Mouse (Mus musculus) fibroblast of lung, adult 2 months (primary cell): ENCODE data around the gene Rpl36-ps4.
"Not testable (repeated sequence)": the region's sequence is repeated elsewhere in the genome, so short reads cannot be mapped to it uniquely, and the experiment has no call there.

Source experiments
- DNase-seq: peaks from one replicate; pipeline ENCODE4 v3.0.0-alpha.2; 2011; ENCODE audit warnings: low read depth

Rpl36-ps4 gene

DNA sequence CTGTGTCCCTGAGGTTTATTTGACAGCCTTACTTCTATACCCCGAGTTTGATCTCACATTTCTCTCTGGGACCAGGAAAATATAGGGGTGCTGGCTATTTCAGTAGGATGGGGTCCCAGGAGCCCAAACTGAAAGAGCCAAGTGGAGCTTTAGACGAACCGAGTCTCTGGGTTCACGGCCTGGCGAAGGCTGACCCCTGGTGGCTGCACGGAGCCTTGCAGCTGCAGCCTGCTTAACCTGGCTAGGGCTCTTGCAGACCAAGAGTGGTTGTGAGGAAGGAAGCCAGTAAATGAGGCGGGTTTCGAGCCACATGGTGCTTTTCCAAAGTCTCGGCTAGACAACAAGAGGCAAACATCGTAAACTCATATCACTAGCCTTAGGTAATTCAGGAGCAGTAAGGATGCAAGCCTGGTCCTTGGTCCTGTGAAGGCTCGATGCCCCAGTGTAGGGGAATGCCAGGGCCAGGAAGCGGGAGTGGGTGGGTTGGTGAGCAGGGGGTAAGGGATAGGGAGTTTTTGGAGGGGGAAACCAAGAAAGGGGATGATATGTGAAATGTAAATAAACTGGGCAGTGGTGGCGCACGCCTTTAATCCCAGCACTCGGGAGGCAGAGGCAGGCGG is 28.3 kb downstream of the Rpl36-ps4 start:
- DNase-seq = peak; percentile 20

DNA sequence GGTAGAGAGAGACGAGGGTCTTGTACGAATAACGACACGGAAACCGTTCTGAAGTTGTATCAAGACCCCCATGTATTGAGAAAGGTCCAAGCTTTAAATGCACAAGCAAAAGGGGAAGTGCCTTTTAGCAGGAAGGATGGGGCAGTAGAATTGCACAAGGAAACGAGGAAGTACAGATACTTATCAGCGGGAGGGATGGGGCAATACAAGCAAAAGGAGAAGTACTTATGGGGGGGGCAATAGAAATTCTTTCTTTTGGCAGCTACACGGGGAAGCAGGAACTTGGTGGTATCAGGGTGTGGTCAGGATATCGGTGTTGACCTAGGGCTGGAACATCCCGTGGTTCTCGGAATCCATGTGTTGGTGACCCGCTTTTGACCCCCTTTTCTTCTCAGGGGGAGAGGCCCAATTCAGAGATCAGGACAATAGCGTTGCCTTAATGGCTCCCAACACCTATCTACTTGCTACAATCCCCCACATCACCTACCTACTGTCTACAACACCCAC is 33.9 kb downstream of the Rpl36-ps4 start:
- DNase-seq = not testable (repeated sequence)

DNA sequence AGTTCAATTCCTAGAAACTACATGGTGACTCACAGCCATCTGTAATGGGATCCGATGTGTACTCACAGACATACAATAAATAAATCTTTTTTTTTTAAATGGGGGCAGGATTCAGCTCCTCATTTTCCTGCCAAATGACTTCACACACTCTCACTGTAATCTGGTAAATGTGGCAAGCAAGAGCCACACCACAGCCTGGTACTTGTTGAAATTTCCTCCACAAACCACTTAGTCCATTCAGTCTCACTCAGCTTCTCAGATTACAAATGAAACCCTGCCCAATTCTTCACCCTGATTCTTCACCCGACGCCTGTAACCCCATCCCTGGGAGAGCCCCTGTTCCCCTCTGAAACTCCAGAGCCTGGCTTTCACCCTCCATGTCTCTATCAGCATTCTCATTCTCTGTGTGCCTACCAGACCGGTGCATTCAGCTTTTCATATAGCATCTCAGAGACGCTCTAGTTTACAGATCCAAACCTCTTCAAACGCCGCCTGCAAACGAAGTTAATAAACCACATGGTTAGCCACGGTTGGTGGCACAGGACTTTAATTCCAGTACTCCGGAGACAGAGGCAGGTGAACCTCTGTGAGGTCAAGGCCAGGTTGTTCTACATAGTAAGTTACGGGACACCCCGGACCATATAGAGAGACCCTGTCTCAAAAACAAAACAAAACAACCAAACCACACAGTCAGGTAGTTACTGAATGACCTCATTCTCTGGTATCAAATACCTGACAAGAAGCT is 36.5 kb downstream of the Rpl36-ps4 start:
- DNase-seq = no peak

DNA sequence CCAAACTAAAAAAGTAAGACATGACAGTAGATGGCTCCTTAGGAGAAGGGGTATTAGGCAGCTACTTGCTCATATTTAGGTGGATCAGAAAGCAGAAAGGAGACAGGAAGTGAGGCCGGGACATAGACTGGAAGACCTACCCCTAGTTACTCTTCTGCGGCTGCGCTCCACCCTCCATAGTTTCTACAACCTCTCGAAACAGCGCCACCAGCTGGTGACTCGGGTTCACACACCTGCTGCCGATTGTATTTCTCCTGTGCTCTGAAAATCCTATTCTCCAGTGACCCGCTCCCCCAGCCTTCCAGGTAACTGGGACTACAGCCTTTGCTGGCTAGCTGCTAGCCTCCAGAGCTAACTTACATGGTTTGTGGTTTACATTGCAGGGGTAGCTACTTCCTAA is 37.5 kb downstream of the Rpl36-ps4 start:
- no peak for DNase-seq

DNA sequence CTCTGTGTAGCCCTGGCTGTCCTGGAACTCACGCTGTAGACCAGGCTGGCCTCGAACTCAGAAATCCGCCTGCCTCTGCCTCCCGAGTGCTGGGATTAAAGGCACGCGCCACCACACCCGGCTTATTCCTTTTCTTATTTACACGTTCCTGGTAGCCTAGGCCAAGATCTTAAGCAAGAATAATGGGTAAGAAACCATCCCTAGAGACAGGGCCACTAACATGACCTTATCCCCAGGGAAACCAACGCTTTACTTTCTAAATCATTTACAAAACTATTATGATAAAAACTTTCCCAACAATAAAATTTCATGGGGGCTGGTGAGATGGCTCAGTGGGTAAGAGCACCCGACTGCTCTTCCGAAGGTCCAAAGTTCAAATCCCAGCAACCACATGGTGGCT is 38.6 kb downstream of the Rpl36-ps4 start:
- not testable (repeated sequence) for DNase-seq

DNA sequence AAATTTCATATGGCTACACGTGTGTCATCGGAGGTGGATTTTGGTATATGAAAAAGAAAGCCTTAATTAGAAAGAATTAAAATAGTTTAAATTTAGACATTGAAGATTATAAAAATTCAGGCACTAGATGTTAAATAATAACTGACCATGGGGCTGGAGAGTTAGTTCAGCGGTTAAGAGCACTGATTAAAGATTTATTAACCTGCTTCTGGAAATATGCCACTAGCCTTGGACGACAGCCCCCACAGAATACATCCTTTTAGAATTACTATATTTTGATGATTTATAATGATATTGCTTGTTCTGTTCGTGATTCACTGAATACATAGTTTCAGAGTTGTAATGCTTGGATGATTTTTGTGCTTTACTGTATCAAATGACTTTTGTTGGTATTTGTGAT is 39.2 kb downstream of the Rpl36-ps4 start:
- not testable (repeated sequence) for DNase-seq

DNA sequence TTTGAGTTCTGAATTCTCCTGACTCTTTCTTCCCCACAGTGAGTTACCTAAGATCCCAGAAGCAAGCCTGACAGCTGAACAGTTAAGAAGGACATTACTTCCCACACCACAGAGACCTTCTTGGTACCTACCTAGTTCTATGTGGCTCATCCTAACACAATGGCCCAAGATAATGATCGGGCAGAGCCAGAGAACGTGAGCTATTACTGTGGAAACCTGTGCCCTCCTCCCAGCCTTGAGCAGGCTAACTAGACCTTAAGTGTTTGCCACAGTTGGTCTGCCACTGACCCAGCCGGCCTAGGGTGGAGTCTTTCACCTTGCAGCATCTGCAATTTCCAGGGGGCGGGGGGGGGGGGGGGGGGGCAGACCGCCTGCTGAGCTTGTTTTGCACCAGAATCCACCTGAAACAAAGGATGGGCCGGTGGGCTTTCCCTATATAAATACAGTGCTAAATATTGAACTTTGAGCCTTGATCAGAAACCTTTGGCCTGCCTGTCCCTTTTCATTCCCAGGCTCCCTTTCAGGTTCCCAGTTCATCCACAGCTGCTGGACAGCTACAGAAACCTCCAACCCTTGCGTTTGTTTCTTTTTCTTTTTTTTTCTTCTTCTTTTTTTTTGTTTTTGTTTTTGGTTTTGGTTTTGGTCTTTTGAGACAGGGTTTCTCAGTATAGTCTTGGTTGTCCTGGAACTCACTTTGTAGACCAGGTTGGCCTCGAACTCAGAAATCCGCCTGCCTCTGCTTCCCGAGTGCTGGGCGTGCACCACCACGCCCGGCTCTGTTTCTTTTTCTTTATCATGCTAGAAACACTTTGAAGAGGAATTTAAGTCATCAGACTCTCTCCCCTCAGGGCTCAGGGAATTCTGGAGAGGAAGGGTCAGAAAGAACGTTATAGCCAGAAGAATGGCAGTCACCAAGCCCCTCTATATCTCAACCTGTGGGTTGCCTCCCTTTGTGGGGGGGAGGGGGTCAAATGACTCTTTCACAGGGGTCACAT is 42.6 kb downstream of the Rpl36-ps4 start:
- no peak for DNase-seq

DNA sequence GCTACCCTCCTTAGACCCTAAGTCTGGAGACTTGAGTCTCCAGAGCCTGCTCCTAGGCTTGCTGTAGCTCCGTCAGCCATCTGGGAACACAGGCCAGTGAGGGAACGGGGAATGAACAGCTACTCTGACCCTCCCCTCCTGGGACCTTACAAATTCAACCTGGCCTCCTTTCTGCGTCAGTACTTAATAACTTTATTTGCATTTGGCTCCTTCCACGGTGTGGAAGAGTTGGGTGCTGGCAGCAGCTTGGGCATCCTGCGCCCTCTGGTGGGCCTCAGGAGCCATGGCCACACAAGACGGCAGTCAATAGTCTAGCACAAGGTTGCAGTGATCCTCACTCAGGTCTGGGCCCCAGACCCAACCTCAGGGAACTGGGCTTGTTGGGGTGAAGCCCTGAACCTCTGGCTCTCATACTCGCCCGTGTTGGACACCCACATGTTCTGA is 47.7 kb downstream of the Rpl36-ps4 start:
- DNase-seq = not testable (repeated sequence)
